Mouse (Mus musculus): ENCODE data around the gene Kif13a.

GRCm38 (mm10) chr13:46760921-46761320 is 168.7 kb downstream of the Kif13a start:
- TF ChIP-seq EP300 (optimal IDR thresholded peaks at IDR 0.05): no peak
- TF ChIP-seq CTCF (IDR thresholded peaks at IDR 0.05; ENCODE audit: low read depth): no peak
